Mouse (Mus musculus) CD4-positive, CD25-positive, alpha-beta regulatory T cell, adult 4 months (primary cell): ENCODE measurements around the gene Serpine2. TPM values are rescaled to one million over a fixed set of nuclear protein-coding genes. Genes with fewer than 3 reads are reported as not detected.

Source experiments
- ATAC-seq: one replicate; pipeline ENCODE4 v1.8.0; 2017
- polyA plus RNA-seq, 2 experiments: library from polyadenylated mRNA; unstranded; fragments of 100-300 nt; shearing (Covaris generic); gene quantifications; one replicate each; pipeline ENCODE4 v1.2.1; 2017

Gene Serpine2
- polyA plus RNA-seq, 2 experiments from 2014 or later = 1.7 to 2.8 TPM

DNA sequence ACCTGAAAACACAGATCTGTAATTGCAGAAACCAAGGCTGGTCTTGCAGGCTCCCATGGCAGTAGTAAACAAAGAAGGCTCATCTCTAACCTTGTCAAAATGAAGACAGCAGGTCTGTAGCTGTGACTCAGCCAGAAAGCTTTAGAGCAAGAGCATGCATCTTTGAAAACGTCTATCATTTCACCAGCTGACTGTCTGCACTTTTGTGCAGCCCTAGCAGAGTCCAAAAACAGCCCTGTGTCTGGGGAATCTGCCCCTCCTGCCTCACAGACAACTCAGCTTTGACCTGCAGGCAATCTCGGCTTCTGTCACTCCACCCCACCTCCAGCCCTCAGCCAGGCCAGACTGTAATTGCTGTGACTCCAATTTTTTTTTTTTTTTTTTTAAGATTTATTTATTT is 105.6 kb downstream of the Serpine2 start:
- no peak for ATAC-seq

GRCm38 (mm10) chr1:79754936-79755335 is 106.0 kb downstream of the Serpine2 start:
- no peak for ATAC-seq

DNA sequence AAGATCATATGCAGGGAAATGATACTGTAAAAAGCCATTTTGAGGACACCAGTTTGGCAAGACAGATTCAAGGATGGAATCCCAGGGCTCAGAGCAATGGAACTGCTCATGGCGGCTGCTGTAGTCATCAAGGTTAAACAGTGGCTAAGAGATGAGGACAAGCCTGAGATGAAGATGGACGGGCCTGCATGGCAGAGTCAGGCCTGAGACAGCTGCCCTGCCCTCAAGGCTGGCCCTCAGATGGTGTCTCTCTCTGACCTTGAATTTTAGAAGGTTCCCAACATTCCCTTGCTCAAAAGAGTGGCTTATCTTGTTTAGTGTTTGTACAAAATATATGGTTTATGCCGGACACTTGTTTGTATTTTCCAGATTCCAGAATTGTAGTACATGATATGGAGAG is 107.5 kb downstream of the Serpine2 start:
- no peak for ATAC-seq

- no peak for ATAC-seq
Measured at GRCm38 (mm10) chr1:79752714-79753340, 108.2 kb downstream of the Serpine2 start.

DNA sequence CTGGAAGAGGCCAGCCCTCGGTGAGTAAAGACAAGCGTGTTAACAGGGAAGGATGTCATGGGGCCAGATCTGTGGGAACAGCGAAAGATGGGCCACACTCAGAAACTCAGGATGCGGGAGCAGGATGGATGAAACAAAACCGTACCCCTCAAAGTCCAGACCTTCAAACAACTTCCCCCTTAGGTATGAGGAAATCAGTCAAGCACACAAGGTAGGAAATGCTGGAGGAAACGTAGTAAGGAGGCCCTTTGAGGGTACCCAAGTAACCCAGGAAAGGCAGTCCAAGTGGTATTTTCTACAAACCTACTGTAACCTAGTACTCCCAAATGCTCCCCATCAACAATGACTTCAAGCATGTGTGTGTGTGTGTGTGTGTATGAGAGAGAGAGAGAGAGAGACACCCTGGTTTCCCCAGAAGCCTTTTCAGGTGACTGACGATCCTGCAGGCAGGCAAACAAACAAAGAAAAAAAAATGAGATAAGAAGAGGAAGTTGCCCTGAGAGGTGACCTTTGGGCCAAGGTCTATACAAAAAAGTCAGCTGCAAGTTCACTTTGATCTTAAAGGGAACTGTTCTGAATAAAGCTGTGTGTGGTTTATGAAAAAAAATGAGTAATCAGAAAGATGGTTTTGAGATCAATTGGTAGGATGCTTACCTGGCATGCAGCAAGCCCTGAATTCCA is 108.8 kb downstream of the Serpine2 start:
- ATAC-seq = peak; percentile 79

GRCm38 (mm10) chr1:79751186-79751585 is 109.8 kb downstream of the Serpine2 start:
- peak; percentile 69 for ATAC-seq

GRCm38 (mm10) chr1:79746056-79746455 is 114.9 kb downstream of the Serpine2 start:
- ATAC-seq = no peak

Other genes with a start within 250 kb of the Serpine2 start
- gene Ap1s3, start 189.2 kb downstream of the Serpine2 start, polyA plus RNA-seq = 1 to 10 TPM; 1.2 to 2.5 TPM
- 10 to 100 TPM; 53.9 to 63.6 TPM for gene Mrpl44, start 85.2 kb downstream of the Serpine2 start, polyA plus RNA-seq
- gene Wdfy1, start 85.0 kb downstream of the Serpine2 start, polyA plus RNA-seq = 10 to 100 TPM; 26.5 to 28.1 TPM